Mouse (Mus musculus): Measurements from ENCODE around the gene Bcl9l. TPM values are rescaled to one million over a fixed set of nuclear protein-coding genes. Genes with fewer than 3 reads are reported as not detected.

Bcl9l gene
- polyA plus RNA-seq, 1 experiment from 2014 or later, result 7.3 TPM

DNA sequence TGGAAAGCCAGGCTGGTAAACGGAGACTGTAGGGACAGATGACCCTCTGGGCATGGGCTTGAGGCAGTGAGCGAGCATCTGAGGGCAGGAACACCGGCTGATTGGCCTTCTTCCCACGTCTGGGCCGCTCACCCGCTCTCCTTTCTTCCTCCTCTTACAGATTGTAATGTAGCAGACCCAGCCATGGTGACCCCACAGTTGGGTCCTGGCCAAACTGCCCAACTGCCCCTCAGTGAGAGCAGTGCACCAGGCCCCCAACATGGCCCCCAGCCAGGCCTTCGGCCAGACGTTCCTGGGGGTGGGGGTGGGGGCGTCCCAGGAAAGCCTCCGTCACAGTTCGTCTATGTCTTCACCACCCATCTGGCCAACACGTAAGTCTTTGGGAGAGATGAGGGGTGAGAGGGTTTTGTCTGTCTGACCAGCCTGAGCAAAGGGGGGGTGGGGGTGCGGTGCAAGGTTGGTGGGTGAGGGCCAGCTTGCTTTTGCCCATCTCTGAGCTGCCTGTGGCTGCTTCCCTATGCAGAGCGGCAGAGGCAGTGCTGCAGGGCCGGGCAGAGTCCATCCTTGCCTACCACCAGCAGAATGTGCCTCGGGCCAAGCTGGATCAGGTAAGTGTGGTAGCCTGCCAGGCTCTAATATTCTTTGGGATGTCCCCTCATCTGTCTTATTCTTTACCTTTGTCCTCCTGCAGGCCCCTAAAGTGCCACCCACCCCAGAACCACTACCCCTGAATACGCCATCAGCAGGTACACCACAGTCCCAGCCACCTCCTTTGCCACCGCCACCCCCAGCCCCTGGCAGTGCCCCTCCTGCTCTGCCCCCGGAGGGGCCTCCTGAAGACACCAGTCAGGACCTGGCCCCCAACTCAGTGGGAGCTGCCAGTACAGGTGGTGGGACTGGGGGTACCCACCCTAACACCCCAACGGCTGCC lies 22.5 kb downstream of the Bcl9l start:
- Histone ChIP-seq H3K4me3 (no peak overlapping the region), H3K4me1 (replicated peaks) (peaks cover 49% of the 10 kb centered on the region), H3K27me3 (ENCODE audit: insufficient read depth, poor library complexity, severe bottlenecking) (peaks cover 27% of the 10 kb centered on the region), H3K9me3 (no peaks in the 10 kb centered on the region), H3K27ac (0 out of 2 replicates have a peak overlapping the region, but pooled peaks have one; percentile 62), H3K36me3 (peaks cover 69% of the 10 kb centered on the region)
- no peak for DNase-seq (ENCODE audit: low spot score)
- WGBS, result 80% methylated on average over 20 of the region's 20 CpGs

DNA sequence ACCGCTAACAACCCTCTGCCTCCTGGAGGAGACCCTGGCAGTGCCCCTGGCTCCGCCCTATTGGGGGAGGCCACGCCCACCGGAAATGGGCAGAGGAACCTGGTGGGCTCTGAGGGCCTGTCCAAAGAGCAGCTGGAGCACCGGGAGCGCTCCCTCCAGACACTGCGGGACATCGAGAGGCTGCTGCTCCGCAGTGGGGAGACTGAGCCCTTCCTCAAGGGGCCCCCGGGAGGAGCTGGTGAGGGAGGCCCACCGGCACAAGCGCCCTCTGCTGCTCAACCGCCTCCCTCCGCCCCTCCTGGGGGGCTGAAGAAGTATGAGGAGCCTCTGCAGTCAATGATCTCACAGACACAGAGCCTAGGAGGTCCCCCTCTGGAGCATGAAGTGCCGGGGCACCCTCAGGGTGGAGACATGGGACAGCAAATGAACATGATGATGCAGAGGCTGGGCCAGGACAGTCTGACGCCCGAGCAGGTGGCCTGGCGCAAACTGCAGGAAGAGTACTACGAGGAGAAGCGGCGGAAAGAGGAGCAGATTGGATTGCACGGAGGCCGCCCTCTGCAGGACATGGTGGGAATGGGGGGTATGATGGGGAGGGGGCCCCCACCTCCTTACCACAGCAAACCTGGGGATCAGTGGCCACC lies 23.3 kb downstream of the Bcl9l start:
- H3K27ac ChIP-seq, result peak overlapping the region; percentile 62; the same call in 1 of the 2 replicates
- H3K36me3 ChIP-seq, result peaks cover 65% of the 10 kb centered on the region
- H3K27me3 ChIP-seq (ENCODE audit: insufficient read depth, poor library complexity, severe bottlenecking), result peaks cover 25% of the 10 kb centered on the region
- 59% methylated on average over 23 of the region's 23 CpGs for WGBS
- no peak overlapping the region for H3K4me3 ChIP-seq
- peaks cover 48% of the 10 kb centered on the region for H3K4me1 ChIP-seq (replicated peaks)
- H3K9me3 ChIP-seq, result no peaks in the 10 kb centered on the region
- no peak for DNase-seq (ENCODE audit: low spot score)

DNA sequence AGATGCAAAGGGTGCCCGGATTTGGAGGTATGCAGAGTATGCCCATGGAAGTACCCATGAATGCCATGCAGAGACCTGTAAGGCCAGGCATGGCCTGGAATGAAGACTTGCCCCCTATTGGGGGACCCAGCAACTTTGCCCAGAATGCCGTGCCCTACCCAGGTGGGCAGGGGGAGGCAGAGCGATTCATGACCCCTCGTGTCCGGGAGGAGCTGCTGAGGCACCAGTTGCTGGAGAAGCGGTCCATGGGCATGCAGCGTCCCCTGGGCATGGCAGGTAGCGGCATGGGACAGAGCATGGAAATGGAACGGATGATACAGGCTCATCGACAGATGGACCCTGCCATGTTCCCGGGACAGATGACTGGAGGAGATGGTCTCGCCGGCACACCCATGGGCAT lies 23.9 kb downstream of the Bcl9l start:
- no peaks in the 10 kb centered on the region for H3K9me3 ChIP-seq
- peaks cover 44% of the 10 kb centered on the region for H3K4me1 ChIP-seq (replicated peaks)
- no peak for DNase-seq (ENCODE audit: low spot score)
- no peak overlapping the region for H3K4me3 ChIP-seq
- no peak overlapping the region for H3K27ac ChIP-seq
- H3K36me3 ChIP-seq, result peaks cover 59% of the 10 kb centered on the region
- 93% methylated on average over 13 of the region's 13 CpGs for whole genome bisulfite sequencing
- H3K27me3 ChIP-seq (ENCODE audit: insufficient read depth, poor library complexity, severe bottlenecking), result peaks cover 19% of the 10 kb centered on the region

DNA sequence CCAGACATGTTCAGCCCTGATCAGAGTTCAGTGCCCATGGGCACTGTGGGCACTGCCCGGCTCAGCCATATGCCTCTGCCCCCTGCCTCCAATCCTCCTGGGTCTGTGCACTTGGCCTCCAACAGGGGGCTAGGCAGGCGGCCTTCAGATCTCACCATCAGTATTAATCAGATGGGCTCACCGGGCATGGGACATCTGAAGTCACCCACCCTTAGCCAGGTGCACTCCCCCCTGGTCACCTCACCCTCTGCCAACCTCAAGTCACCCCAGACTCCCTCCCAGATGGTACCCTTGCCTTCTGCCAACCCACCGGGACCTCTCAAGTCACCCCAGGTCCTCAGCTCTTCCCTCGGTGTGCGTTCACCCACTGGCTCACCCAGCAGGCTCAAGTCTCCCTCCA lies 24.7 kb downstream of the Bcl9l start:
- H3K4me1 ChIP-seq (replicated peaks), result peaks cover 40% of the 10 kb centered on the region
- WGBS, result 93% methylated on average over 6 of the region's 6 CpGs
- H3K4me3 ChIP-seq, result no peak overlapping the region
- H3K9me3 ChIP-seq, result no peaks in the 10 kb centered on the region
- peaks cover 17% of the 10 kb centered on the region for H3K27me3 ChIP-seq (ENCODE audit: insufficient read depth, poor library complexity, severe bottlenecking)
- DNase-seq (ENCODE audit: low spot score), result no peak
- H3K36me3 ChIP-seq, result peaks cover 56% of the 10 kb centered on the region
- H3K27ac ChIP-seq, result no peak overlapping the region

DNA sequence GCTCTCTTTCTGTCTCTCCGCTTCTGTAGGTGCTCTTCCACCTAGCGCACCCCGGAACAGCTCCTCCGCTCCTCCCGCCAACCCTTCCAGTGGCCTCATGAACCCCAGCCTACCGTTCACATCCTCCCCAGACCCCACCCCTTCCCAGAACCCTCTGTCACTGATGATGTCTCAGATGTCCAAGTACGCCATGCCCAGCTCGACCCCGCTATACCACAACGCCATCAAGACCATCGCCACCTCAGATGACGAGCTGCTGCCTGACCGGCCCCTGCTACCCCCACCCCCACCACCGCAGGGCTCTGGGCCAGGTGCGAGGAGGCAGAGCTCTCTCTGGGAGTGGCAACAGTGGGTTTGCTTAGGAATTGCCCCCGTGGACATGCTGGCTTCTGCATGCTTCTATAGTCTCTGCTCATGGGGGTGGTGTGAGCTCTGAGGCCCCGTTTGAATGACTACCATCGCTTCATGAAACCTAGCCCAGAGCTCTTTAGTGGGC lies 25.5 kb downstream of the Bcl9l start:
- Histone ChIP-seq H3K4me3 (no peak overlapping the region), H3K27ac (0 out of 2 replicates have a peak overlapping the region, but pooled peaks have one; percentile 8), H3K27me3 (ENCODE audit: insufficient read depth, poor library complexity, severe bottlenecking) (peaks cover 17% of the 10 kb centered on the region), H3K36me3 (peaks cover 53% of the 10 kb centered on the region), H3K9me3 (no peaks in the 10 kb centered on the region), H3K4me1 (replicated peaks) (peaks cover 40% of the 10 kb centered on the region)
- WGBS, result 86% methylated on average over 18 of the region's 18 CpGs
- no peak for DNase-seq (ENCODE audit: low spot score)

DNA sequence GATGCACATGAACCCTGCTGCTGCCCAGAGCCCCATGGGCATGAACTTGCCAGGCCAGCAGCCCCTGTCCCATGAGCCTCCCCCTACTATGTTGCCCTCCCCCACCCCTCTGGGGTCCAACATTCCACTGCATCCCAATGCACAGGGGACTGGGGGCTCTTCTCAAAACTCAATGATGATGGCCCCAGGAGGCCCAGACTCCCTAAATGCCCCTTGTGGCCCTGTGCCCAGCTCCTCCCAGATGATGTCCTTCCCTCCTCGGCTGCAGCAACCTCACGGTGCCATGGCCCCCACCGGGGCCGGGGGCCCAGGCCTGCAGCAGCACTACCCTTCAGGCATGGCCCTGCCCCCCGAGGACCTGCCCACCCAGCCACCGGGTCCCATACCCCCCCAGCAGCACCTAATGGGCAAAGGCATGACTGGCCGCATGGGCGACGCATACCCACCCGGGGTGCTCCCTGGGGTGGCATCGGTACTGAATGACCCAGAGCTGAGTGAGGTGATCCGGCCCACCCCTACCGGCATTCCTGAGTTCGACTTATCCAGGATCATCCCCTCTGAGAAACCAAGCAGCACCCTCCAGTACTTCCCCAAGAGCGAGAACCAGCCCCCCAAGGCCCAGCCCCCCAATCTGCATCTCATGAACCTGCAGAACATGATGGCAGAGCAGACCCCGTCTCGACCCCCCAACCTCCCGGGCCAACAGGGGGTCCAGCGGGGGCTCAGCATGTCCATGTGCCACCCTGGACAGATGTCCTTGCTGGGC lies 26.3 kb downstream of the Bcl9l start:
- peak overlapping the region; percentile 53; the same call in 1 of the 2 replicates for H3K4me3 ChIP-seq
- H3K9me3 ChIP-seq, result no peaks in the 10 kb centered on the region
- peaks cover 48% of the 10 kb centered on the region for H3K36me3 ChIP-seq
- no peak for DNase-seq (ENCODE audit: low spot score)
- H3K27me3 ChIP-seq (ENCODE audit: insufficient read depth, poor library complexity, severe bottlenecking), result peaks cover 17% of the 10 kb centered on the region
- peak overlapping the region; percentile 78; the same call in 1 of the 2 replicates for H3K27ac ChIP-seq
- peaks cover 43% of the 10 kb centered on the region for H3K4me1 ChIP-seq (replicated peaks)
- 83% methylated on average over 19 of the region's 19 CpGs for WGBS

DNA sequence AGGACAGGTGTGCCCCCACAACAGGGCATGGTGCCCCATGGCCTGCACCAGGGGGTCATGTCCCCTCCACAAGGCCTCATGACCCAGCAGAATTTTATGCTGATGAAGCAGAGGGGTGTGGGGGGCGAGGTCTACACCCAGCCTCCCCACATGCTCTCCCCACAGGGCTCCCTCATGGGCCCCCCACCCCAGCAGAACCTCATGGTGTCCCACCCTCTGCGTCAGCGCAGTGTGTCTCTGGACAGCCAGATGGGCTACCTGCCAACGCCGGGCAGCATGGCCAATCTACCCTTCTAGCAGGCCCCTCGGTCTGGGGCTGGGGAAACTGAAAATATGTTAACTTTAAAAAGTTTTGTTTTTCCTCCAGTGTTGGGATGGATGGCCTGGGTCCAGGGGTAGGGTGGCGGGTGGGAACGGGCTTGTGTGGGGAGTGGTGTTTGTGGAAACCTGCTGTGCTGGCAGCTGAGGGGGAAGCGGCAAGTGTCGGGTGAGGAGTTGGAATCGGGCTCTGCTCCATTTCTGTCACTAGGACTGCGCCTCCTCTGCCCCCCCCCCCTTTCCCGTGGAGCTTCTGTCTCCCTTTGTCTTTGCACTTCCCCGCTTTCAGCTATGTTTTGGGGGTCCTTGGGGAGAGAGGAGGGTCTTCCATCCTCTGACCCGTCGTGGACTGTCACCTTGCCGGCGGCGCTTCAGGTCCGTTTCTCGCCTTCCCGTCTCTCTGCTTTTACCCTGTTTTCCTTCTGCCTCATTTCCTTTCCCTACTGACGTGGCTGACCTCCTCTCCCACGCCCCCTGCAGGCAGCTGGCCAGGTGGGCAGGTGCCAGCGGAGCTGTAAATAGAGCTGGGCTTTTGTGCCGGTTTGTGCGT lies 27.1 kb downstream of the Bcl9l start:
- Histone ChIP-seq H3K9me3 (no peaks in the 10 kb centered on the region), H3K4me1 (replicated peaks) (peaks cover 43% of the 10 kb centered on the region), H3K4me3 (peak overlapping the region; percentile 53), H3K36me3 (peaks cover 47% of the 10 kb centered on the region), H3K27me3 (ENCODE audit: insufficient read depth, poor library complexity, severe bottlenecking) (peaks cover 17% of the 10 kb centered on the region), H3K27ac (peak overlapping the region; percentile 78)
- 11% methylated on average over 27 of the region's 27 CpGs for WGBS
- DNase-seq (ENCODE audit: low spot score), result peak; percentile 75

DNA sequence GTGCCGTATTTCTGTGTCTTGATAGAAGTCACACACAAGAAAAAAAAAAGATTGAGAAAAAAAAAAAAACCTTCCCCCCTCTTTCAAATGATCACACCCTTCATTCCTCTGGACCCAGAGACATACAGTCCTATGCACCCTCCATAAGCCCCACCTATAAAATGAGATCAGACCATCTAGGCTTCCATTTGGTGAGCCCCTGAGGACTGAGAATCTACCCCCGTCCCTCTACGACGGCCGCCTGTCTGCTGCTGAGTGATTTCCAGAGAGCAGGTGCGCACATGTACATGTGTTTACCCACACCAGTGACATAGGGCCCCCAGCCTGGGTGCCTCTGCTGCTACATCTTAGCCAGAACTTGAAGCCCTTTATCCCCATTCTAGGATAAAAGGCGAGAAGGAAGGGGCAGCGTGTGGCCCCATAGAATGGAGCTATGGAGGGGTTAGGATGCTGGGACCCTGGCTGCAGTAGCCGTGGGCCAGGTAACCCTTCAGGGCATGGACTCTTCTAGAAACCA lies 27.8 kb downstream of the Bcl9l start:
- 37% methylated on average over 9 of the region's 9 CpGs for WGBS
- peak overlapping the region; percentile 53; the same call in 1 of the 2 replicates for H3K4me3 ChIP-seq
- H3K36me3 ChIP-seq, result peaks cover 40% of the 10 kb centered on the region
- DNase-seq (ENCODE audit: low spot score), result no peak
- peak overlapping the region; percentile 3; the same call in 1 of the 2 replicates for H3K27ac ChIP-seq
- no peaks in the 10 kb centered on the region for H3K9me3 ChIP-seq
- peaks cover 17% of the 10 kb centered on the region for H3K27me3 ChIP-seq (ENCODE audit: insufficient read depth, poor library complexity, severe bottlenecking)
- peaks cover 37% of the 10 kb centered on the region for H3K4me1 ChIP-seq (replicated peaks)

DNA sequence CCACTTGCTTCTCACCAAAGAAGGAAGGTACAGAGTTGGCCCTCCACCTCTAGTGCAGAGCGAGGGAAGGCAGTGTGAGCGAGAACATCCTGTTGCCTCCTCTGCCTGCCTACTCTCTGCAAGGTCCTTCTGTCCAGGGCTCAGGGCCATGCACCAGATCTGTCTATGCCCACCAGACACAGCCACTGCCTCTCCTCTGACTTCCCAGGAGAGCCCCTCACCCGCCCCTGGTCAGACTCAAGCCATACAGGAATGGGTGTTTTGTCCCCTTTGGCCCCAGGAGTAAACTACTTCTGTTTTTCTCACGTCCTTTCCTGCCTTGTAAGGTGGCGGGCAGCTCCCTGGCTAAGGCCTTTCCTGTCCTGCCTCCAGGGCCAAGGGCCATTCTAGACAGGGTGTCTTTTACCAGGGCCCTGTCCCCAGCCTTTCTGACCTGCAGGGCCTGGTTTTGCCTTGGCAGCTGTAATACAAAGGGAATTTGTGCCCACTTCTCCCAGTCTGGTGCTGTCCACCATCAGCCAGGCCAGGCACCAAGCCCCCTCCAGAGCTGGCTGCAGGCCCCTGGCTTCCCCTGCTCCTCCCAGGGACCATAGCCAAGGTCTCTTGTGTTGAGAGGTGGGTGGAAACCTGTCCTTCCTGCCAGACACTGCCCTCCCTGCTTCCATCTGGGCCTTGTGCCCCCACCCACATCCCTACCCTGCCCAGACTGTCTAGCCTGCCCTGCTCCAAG lies 28.4 kb downstream of the Bcl9l start:
- Histone ChIP-seq H3K9me3 (no peaks in the 10 kb centered on the region), H3K27ac (peak overlapping the region; percentile 3; the same call in 1 of the 2 replicates), H3K4me1 (replicated peaks) (peaks cover 31% of the 10 kb centered on the region), H3K27me3 (ENCODE audit: insufficient read depth, poor library complexity, severe bottlenecking) (peaks cover 17% of the 10 kb centered on the region), H3K36me3 (peaks cover 34% of the 10 kb centered on the region), H3K4me3 (no peak overlapping the region)
- no peak for DNase-seq (ENCODE audit: low spot score)
- WGBS, result 68% methylated on average over 5 of the region's 5 CpGs

DNA sequence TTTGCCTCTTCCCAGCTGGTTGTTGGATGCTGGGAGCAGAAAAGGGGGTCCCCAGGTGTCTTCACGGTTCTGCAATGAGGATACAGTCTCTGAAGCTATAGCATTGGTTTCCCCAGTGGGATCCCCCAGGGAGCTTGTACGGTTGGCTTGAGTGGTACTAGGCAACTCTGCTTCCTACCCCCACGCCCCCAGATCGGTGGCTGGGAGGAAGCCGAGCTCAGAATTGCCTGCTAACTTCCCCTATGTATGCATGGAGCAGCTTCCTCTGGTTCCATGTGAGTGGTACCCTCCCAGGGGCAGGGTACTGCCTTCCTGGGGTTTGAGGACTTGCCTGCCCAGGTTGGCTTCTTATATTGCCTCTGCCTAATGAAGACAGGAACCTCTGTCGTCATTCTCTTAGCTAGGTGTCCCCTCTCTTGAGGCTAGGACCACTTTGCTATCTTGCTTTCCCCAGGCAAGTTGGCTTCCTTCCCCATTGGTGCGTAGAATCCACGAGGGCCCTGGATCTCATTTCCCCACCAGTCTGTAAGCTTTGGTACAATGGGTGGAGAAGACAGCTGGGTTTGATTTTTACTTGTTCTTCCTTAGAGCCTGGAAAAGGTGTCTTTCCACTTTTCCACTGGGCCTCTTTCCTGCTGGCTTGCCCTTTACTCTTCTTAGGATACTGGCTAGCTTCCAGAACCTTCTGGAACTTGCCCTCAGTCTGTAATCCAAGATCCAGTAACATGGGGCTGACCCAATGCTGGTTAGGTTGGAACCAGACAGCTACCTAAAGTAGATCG lies 29.5 kb downstream of the Bcl9l start:
- Histone ChIP-seq H3K27me3 (ENCODE audit: insufficient read depth, poor library complexity, severe bottlenecking) (peaks cover 17% of the 10 kb centered on the region), H3K4me1 (replicated peaks) (peaks cover 29% of the 10 kb centered on the region), H3K9me3 (no peaks in the 10 kb centered on the region), H3K4me3 (no peak overlapping the region), H3K27ac (no peak overlapping the region), H3K36me3 (peaks cover 23% of the 10 kb centered on the region)
- DNase-seq (ENCODE audit: low spot score), result no peak
- WGBS, result 81% methylated on average over 9 of the region's 9 CpGs

DNA sequence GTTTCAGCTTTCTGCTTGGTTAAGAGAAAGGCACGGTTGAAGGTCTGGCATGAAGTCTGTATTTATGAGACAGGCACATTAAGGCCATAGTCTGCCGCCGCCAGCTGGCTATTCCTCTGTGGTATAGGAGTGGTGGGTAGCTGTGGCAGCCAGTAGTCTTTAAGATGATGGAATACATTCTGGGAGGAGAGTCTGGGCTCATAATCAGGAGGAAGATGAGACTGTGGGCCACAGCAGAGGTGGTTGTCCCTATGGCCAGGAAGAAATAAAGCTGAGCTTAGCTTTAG lies 30.0 kb downstream of the Bcl9l start:
- Histone ChIP-seq H3K27ac (no peak overlapping the region), H3K4me3 (no peak overlapping the region), H3K9me3 (no peaks in the 10 kb centered on the region), H3K27me3 (ENCODE audit: insufficient read depth, poor library complexity, severe bottlenecking) (peaks cover 17% of the 10 kb centered on the region), H3K36me3 (peaks cover 18% of the 10 kb centered on the region), H3K4me1 (replicated peaks) (peaks cover 29% of the 10 kb centered on the region)
- WGBS, result 94% methylated on average over 3 of the region's 3 CpGs
- no peak for DNase-seq (ENCODE audit: low spot score)

All from hindbrain, embryonic 10.5 days (tissue).